Mouse (Mus musculus): Measurements from ENCODE around the gene Fam204a.

- TF ChIP-seq CEBPB (IDR thresholded peaks at IDR 0.05; ENCODE audit: low read depth) (no peak), CTCF (IDR thresholded peaks at IDR 0.05; ENCODE audit: control insufficient read depth, insufficient read depth, insufficient read length) (no peak)
These were observed 65.8 kb downstream of the Fam204a start for GRCm38 (mm10) chr19:60160611-60161274.
